Mouse (Mus musculus) limb, embryonic 15.5 days (tissue): ENCODE measurements around the gene Spred3. TPM values are rescaled to one million over a fixed set of nuclear protein-coding genes. Genes with fewer than 3 reads are reported as not detected.
A peak's percentile ranks its signal among the peaks of the same experiment; 100 is the strongest.

Experiments
- ATAC-seq: fragments of 200-750 bp; cut with Nextera tagmentation; 2 replicates; pipeline ENCODE4 v1.8.0; 2017; ENCODE audit warnings: low read depth, moderate TSS enrichment; ENCODE audit not compliant: insufficient number of reproducible peaks, low FRiP score, low TSS enrichment
- H3K27ac ChIP-seq: fragments of 300-500 bp; sonication (generic); 2 replicates; pipeline ENCODE4 v1.5.1; 2015; ENCODE audit warnings: moderate library complexity, mild to moderate bottlenecking, inconsistent platforms
- H3K27me3 ChIP-seq: fragments of 300-500 bp; sonication (generic); 2 replicates; pipeline ENCODE4 v1.6.1; 2015; ENCODE audit warnings: inconsistent platforms
- H3K36me3 ChIP-seq: fragments of 300-500 bp; sonication (generic); 2 replicates; pipeline ENCODE4 v1.6.1; 2015; ENCODE audit warnings: inconsistent platforms
- H3K4me1 ChIP-seq: fragments of 300-500 bp; sonication (generic); 2 replicates; pipeline ENCODE4 v1.6.1; 2015; ENCODE audit warnings: inconsistent platforms
- H3K4me2 ChIP-seq: fragments of 300-500 bp; sonication (generic); 2 replicates; pipeline ENCODE4 v1.6.1; 2015; ENCODE audit warnings: mild to moderate bottlenecking, inconsistent platforms
- H3K4me3 ChIP-seq: fragments of 300-500 bp; sonication (generic); 2 replicates; pipeline ENCODE4 v1.5.1; 2015; ENCODE audit warnings: mild to moderate bottlenecking, inconsistent platforms
- H3K9ac ChIP-seq: fragments of 300-500 bp; sonication (generic); 2 replicates; pipeline ENCODE4 v1.6.1; 2015; ENCODE audit warnings: inconsistent platforms
- H3K9me3 ChIP-seq: fragments of 300-500 bp; sonication (generic); 2 replicates; pipeline ENCODE4 v1.6.1; 2016; ENCODE audit warnings: inconsistent platforms
- WGBS: fragments of 180-500 bp; shearing (Covaris S2); methylation state at CpG from one replicate; pipeline ENCODE4 v1.1.7; 2015; 5-methylcytosine and 5-hydroxymethylcytosine counted together
- polyA plus RNA-seq: library from polyadenylated mRNA; unstranded; fragments of >200 nt; fragmentation: Nextera tagmentation; extraction: Ambion mirVana; gene quantifications from 2 replicates; pipeline ENCODE4 v1.2.1, GENCODE M21; 2015

Spred3 gene
- polyA plus RNA-seq, 1 experiment from 2014 or later: 3.1 TPM

DNA sequence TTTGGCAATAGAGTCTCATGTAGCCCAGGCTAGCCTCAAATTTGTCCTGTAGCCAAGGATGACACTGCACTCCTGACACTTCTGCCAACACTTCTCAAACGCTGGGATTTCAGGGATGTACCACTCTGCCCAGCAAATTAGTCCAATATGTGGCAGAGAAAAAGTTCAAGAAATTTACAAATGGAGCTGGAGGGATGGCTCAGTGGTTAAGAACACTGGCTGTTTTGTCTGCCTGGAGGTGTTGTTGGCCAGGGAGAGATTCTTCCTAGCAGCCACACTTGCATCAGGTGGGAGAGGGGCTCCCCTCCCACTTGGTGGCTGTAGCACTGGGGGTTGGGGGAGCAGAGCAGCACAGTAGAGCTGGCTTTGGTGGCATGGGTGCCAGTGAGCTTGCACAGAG lies 50.7 kb downstream of the Spred3 start:
- H3K9ac ChIP-seq: no peak overlapping the region
- no peak overlapping the region for H3K4me2 ChIP-seq
- no peak for ATAC-seq
- peaks cover 7% of the 10 kb centered on the region for H3K4me1 ChIP-seq
- no peaks in the 10 kb centered on the region for H3K9me3 ChIP-seq
- H3K36me3 ChIP-seq: no peaks in the 10 kb centered on the region
- 46% methylated on average over 1 of the region's 1 CpGs for WGBS
- no peak overlapping the region for H3K4me3 ChIP-seq
- H3K27me3 ChIP-seq: no peaks in the 10 kb centered on the region
- no peak overlapping the region for H3K27ac ChIP-seq

DNA sequence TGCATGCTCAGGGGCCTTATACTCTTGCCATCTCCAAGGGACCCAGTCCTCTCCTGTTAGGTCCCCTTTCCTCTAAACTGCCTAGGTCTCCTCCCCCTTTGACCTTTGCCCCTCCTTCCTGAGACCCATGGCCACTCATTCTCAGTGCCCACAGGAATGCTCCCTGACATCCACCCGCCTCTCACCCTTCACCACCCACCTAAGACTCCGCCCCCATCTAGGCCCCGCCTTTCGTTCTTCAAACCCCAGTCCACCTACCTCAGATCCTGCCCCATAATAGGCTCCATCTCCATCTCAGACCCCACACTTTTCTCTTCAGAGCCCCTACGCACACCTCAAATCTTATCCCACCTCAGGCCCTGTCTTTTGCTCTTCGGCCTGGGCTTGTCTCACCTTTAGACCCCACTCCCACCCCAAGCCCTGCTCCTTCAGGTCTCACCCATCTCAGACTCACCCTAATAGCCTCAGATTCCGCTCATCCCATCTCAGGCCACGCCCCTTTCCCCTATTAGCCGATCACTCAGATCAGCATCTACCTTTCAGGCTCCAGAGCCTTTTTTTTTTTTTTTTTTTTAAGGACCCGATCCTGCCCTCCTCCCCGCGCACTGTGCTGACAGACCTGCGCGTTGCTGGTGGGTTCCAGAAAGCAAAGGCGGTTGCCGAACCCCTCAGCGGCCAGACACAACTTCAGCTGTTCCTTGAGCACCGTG lies 51.9 kb downstream of the Spred3 start:
- Histone ChIP-seq H3K9ac (no peak overlapping the region), H3K4me3 (no peak overlapping the region), H3K9me3 (no peaks in the 10 kb centered on the region), H3K27ac (no peak overlapping the region), H3K27me3 (no peaks in the 10 kb centered on the region), H3K4me2 (no peak overlapping the region), H3K36me3 (no peaks in the 10 kb centered on the region), H3K4me1 (no peaks in the 10 kb centered on the region; the same call in 1 of the 2 replicates)
- 14% methylated on average over 18 of the region's 18 CpGs for WGBS
- ATAC-seq: no peak

DNA sequence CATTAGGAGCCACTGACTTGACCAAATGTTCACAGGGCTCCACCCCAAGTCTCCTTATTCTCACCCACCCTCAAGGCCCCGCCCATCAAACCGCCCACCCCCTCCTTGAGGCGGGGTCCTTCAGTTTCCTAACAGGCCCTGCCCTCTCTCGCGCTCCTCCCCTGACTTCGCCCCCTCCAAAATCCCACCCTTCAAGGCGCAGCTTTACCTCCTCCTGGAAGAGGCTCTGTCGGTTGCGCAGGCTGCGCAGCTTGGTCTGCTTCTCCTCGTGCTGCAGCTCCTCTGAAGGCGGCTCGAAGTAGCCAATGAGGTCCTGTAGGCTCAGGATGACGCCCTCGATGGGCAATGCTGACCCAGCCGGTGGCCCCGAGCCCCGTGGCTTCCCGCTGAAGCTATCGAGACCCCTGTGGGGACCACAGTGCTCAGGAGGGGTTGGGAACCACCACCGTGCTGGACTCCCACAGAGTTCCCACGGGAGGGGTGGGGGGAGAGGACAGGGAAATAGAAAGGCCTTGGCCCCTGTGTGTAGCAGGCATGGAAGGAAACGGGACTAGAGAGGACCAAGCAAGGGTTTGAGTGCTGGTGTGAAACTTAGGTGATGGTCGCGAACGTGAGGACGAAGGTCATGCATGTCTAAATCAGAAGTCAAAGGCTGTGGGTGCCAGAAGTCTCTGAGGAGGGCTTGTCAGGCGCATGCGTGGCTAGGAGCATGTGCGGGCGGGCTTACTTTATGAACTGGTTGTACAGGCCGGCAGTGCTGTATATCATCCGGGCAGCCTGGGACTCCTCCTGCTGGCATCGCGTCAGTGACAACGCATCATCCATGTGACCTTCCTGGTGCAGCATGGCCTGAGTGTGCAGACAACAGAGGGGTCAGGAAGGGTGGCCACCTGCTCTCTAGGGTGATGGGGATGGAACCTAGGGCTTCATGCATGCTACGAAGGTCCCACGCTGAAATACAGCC lies 60.9 kb downstream of the Spred3 start:
- Histone ChIP-seq H3K9ac (no peak overlapping the region), H3K4me1 (peaks cover 11% of the 10 kb centered on the region), H3K4me2 (peak overlapping the region; percentile 58), H3K4me3 (peak overlapping the region; percentile 30), H3K27me3 (no peaks in the 10 kb centered on the region), H3K9me3 (no peaks in the 10 kb centered on the region), H3K36me3 (no peaks in the 10 kb centered on the region), H3K27ac (peak overlapping the region; percentile 47; the same call in 1 of the 2 replicates)
- peak; percentile 65; the same call in 1 of the 2 replicates for ATAC-seq
- WGBS: 27% methylated on average over 38 of the region's 38 CpGs

Other genes starting within 250 kb of the Spred3 start
- 347 and 359 TPM in 2 replicates for gene Actn4, start 208.1 kb downstream of the Spred3 start, polyA plus RNA-seq
- 372 and 387 TPM in 2 replicates for gene Eif3k, start 188.5 kb downstream of the Spred3 start, polyA plus RNA-seq
- gene Map4k1, start 188.4 kb downstream of the Spred3 start, polyA plus RNA-seq: 7.2 and 7.6 TPM in 2 replicates
- gene Ryr1, start 45.2 kb downstream of the Spred3 start, polyA plus RNA-seq: 5.1 and 10.8 TPM in 2 replicates
- gene Rasgrp4, start 35.6 kb downstream of the Spred3 start, polyA plus RNA-seq: 0.84 and 1.1 TPM in 2 replicates
- gene Fam98c, start 14.2 kb downstream of the Spred3 start, polyA plus RNA-seq: 19.7 and 22.1 TPM in 2 replicates
- gene Ggn, start 201 bp downstream of the Spred3 start, polyA plus RNA-seq: 1.3 TPM in 2 replicates
- gene Psmd8, start 10.3 kb upstream of the Spred3 start, polyA plus RNA-seq: 254 and 271 TPM in 2 replicates
- gene Catsperg1, start 43.6 kb upstream of the Spred3 start, polyA plus RNA-seq: 1.2 TPM in 2 replicates
- 5.2 TPM in 2 replicates for gene Kcnk6, start 62.1 kb upstream of the Spred3 start, polyA plus RNA-seq
- gene Yif1b, start 67.9 kb upstream of the Spred3 start, polyA plus RNA-seq: 137 and 141 TPM in 2 replicates
- gene 2200002D01Rik, start 78.1 kb upstream of the Spred3 start, polyA plus RNA-seq: 13.0 and 14.2 TPM in 2 replicates
- 187 and 194 TPM in 2 replicates for gene Spint2, start 111.5 kb upstream of the Spred3 start, polyA plus RNA-seq
- 15.5 and 16.9 TPM in 2 replicates for gene Ppp1r14a, start 118.9 kb upstream of the Spred3 start, polyA plus RNA-seq
- 13.1 and 15.9 TPM in 2 replicates for gene Dpf1, start 133.5 kb upstream of the Spred3 start, polyA plus RNA-seq